Mouse (Mus musculus) liver, embryonic 11.5 days (tissue): ENCODE measurements around the gene Chmp2a. TPM values are rescaled to one million over a fixed set of nuclear protein-coding genes. Genes with fewer than 3 reads are reported as not detected.

ENCODE experiments used
- polyA plus RNA-seq: library from polyadenylated mRNA; unstranded; fragments of >200 nt; fragmentation: Nextera tagmentation; extraction: Ambion mirVana; gene quantifications from 2 replicates; pipeline ENCODE4 v1.2.1, GENCODE M21; 2014

The Chmp2a gene
- polyA plus RNA-seq, 1 experiment from 2014 or later, result 134 TPM

Other genes with a start within 250 kb of the Chmp2a start
- 4.4 and 5.1 TPM in 2 replicates for gene Zscan18, start 231.2 kb downstream of the Chmp2a start, polyA plus RNA-seq
- gene Zfp329, start 215.9 kb downstream of the Chmp2a start, polyA plus RNA-seq, result 7.9 and 9.8 TPM in 2 replicates
- gene Zfp110, start 200.0 kb downstream of the Chmp2a start, polyA plus RNA-seq, result 27.5 and 27.9 TPM in 2 replicates
- gene Zfp128, start 153.6 kb downstream of the Chmp2a start, polyA plus RNA-seq, result 2.2 and 2.4 TPM in 2 replicates
- gene Zscan22, start 137.0 kb downstream of the Chmp2a start, polyA plus RNA-seq, result 14.4 and 16.4 TPM in 2 replicates
- 1,276 and 1,341 TPM in 2 replicates for gene Rps5, start 112.5 kb downstream of the Chmp2a start, polyA plus RNA-seq
- gene Rnf225, start 107.4 kb downstream of the Chmp2a start, polyA plus RNA-seq, result 0.38 and 0.81 TPM in 2 replicates
- gene Zfp324, start 69.0 kb downstream of the Chmp2a start, polyA plus RNA-seq, result 6.6 and 7.7 TPM in 2 replicates
- 6.9 and 7.0 TPM in 2 replicates for gene Zfp446, start 57.0 kb downstream of the Chmp2a start, polyA plus RNA-seq
- 0.52 and 1.1 TPM in 2 replicates for gene Slc27a5, start 36.6 kb downstream of the Chmp2a start, polyA plus RNA-seq
- gene Trim28, start 35.7 kb downstream of the Chmp2a start, polyA plus RNA-seq, result 339 and 346 TPM in 2 replicates
- gene Zbtb45, start 24.8 kb downstream of the Chmp2a start, polyA plus RNA-seq, result 27.5 and 27.9 TPM in 2 replicates
- 178 and 183 TPM in 2 replicates for gene Ube2m, start 3.5 kb upstream of the Chmp2a start, polyA plus RNA-seq
- gene Mzf1, start 20.0 kb upstream of the Chmp2a start, polyA plus RNA-seq, result 1.6 and 1.9 TPM in 2 replicates
- not detected in 2 replicates for gene Vmn1r85, start 60.4 kb upstream of the Chmp2a start, polyA plus RNA-seq
- gene Vmn1r86, start 85.1 kb upstream of the Chmp2a start, polyA plus RNA-seq, result not detected in 2 replicates
- gene Vmn1r87, start 105.3 kb upstream of the Chmp2a start, polyA plus RNA-seq, result not detected in 2 replicates
- 0.03 TPM in 1 of 2 replicates, not detected in the other for gene Vmn1r88, start 124.8 kb upstream of the Chmp2a start, polyA plus RNA-seq
- gene Vmn1r89, start 178.2 kb upstream of the Chmp2a start, polyA plus RNA-seq, result not detected in 2 replicates
- gene Lig1, start 242.5 kb upstream of the Chmp2a start, polyA plus RNA-seq, result 171 and 177 TPM in 2 replicates
- 2.9 and 4.0 TPM in 2 replicates for gene Zswim9, start 243.9 kb upstream of the Chmp2a start, polyA plus RNA-seq